Mouse (Mus musculus) thymus, adult 2 months (tissue): ENCODE data around the gene Taok3.

Experiments
- CTCF ChIP-seq: fragments of 200-500 bp; IDR thresholded peaks from 2 replicates; pipeline ENCODE4 v1.5.1; 2012; ENCODE audit warnings: mild to moderate bottlenecking, control low read depth, low read length, moderate library complexity, borderline replicate concordance; ENCODE audit not compliant: control insufficient read depth, poor library complexity, insufficient read depth; ENCODE audit errors: extremely low read depth
- POLR2A ChIP-seq: fragments of 200-500 bp; IDR thresholded peaks from 2 replicates; pipeline ENCODE4 v1.6.1; 2012; ENCODE audit warnings: mild to moderate bottlenecking, low read length, control low read depth, moderate library complexity; ENCODE audit not compliant: control insufficient read depth, poor library complexity, insufficient read depth; ENCODE audit errors: extremely low read depth

- TF ChIP-seq CTCF (no peak), POLR2A (no peak)
These were observed 165.3 kb downstream of the Taok3 start for GRCm38 (mm10) chr5:117285266-117285665.
